Mouse (Mus musculus): ENCODE results near the gene Cdh4.
A peak's percentile ranks its signal among the peaks of the same experiment; 100 is the strongest.

Gene Cdh4

DNA sequence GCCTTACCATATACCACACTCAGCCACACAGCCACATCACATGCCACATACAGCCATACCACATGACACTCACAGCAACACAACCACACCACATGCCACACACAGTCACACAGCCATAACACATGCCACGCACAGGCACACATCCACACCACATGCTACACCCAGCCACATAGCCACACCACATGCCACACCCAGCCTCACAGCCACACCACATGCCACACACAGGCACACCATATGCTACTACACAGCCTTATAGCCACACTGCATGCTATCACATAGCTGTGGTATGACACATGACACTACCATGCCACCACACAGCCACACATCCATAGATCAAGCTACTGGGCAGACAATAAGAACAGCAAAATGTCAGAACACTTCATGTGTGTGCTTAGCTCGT, 158.1 kb downstream of the Cdh4 start:
- no peak for DNase-seq

DNA sequence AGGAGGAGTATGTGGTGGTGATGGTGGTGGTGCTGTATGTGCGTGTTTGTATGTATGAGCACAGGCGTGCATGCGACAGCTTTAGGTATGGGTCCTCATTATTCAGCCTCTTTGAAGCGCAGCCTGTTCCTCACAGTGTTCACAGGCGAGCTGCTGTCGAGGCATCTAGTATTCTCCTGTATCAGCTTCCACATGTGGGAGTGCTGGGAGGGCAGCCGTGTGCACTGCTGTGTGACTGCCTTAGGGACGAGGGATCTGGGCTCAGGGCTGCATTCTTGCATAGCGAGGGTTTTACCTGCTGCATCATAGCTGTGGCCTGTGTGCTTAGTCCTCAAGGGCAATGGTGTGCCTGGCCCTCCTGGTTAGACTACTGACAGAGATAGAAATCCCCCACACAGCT, 158.9 kb downstream of the Cdh4 start:
- DNase-seq, result no peak

DNA sequence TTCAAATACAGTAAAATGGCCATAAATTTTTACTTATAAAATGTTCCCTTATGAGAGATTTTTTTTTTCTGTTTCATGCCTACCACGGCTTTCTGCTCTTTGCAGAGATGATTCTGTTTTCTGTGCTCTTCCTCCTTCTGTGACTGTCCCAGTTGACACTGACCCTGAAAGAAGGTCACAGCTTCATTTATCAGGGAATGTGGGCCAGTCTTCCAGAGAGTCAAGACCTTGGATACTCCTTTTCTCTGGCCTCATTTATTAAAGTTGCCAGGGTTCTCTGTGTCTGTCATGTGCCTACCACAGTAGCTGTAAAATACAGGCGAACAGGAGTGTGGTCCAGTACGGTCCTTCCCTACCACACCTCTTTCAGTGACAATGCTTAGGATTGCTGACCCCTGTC, 162.5 kb downstream of the Cdh4 start:
- DNase-seq, result no peak

GRCm38 (mm10) chr2:179605255-179605654, 163.0 kb downstream of the Cdh4 start:
- DNase-seq, result no peak

DNA sequence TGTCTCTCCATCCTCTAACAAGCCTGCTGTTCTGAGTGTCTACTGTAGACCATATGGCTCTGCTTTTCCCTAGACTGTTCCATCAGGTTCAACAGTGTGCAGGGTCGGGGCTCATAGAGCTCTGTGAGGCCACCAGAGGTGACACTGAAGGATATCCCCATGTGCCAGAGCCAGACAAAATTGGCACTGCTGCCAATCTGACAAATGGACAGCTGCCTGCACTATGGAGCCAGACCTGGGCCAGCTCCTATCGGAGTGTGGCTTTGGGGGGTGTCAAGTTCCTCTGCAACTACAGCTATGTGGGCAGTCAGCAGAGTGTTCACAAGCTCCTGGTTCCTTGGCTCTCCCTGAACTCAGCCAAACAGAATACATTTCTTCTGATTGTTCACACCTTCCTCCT, 164.1 kb downstream of the Cdh4 start:
- no peak for DNase-seq

DNA sequence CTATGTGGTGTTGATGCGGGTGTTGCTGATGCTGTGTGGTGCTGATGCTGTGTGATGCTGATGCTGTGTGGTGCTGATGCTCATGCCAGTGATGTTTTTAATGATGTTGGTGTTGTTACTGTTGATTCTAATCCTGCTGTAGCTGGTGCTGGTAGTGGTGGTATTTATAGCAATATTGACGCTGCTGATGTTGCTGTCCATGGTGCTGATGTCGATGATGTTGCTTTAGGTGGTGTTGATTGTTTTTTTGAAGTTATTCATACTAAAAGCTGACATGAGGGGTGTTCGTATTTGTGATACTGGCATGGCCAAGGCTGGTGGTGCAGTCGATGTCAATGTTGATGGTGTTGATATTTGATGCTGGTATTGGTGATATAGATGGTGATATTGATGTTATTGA, 173.7 kb downstream of the Cdh4 start:
- no peak for DNase-seq

DNA sequence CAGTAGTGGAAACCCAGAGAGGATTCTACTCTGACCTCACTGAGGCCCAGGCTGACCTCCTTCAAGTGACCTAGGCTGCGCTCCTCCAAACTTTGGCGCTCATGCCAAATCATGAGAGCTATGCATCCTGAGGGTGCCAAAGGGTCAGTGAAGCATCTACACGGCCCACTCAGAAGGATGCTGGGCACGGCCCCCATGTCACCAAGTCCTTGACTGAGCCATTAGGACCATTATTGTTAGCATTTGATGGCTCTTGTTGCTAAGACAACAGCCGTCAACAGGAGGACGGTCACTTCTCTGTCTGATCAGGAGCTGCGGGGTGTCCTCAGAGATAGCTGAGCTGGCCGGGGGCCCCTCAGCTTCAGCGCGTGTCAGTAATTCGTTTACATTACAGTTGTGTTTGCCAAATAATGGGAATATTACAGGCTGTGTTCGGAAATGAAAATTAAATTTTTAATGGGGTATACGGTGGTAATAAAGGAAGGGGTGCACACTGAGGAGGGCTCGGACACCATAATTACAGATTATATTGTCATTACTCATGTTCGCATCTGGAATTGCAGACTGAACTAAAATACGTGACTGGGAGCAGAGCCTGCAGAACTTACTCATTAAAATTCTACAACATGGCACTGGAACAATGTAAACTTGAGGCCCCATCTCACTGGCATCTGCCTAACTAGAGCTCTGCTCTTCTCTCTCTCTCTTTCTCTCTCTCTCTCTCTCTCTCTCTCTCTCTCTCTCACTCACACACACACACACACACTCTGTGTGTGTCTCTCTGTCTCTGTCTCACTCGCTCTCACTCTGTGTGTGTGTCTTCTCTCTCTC, 181.6 kb downstream of the Cdh4 start:
- no peak for DNase-seq

- no peak for DNase-seq
These were observed 185.3 kb downstream of the Cdh4 start for GRCm38 (mm10) chr2:179627563-179627962.

- DNase-seq, result no peak
These were observed 188.5 kb downstream of the Cdh4 start for GRCm38 (mm10) chr2:179630720-179631119.

DNA sequence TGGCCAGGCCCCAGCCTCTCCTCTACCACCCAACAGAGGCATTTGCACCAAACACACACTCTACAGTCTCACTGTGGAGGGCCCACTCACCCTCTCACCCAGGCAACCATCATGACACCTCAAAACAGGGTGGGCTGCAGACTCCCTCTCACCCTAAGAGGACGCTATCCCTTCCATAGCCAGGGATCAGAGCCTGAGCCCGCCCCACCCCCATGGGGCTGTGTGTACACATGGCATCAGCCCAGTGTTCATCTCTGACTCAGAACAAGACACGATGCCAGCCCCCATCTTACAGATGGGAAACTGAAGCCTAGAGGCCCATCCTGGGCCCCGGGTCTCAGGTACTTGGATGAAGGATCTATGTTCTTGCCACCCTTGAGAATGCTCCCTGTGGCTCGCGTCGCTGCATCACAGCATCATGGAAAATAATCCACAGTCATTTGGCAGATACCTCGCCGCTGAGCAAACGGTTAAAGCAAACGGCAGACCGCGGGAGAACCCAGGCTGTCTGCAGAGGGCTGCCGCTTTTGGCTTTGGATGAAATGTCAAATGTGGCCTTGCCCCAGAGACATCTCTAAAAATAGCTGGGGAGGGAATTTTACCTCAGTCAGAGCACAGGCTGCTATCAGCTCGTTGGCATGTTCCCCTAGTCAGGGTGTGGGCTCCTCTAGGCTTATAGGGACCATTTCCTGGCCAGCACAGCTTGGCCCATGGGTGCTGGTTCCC, 198.5 kb downstream of the Cdh4 start:
- DNase-seq, result peak; percentile 35

GRCm38 (mm10) chr2:179648573-179649263, 206.5 kb downstream of the Cdh4 start:
- DNase-seq, result no peak

GRCm38 (mm10) chr2:179649370-179649769, 207.1 kb downstream of the Cdh4 start:
- DNase-seq, result no peak

- no peak for DNase-seq
These were observed 207.9 kb downstream of the Cdh4 start for GRCm38 (mm10) chr2:179650168-179650567.

DNA sequence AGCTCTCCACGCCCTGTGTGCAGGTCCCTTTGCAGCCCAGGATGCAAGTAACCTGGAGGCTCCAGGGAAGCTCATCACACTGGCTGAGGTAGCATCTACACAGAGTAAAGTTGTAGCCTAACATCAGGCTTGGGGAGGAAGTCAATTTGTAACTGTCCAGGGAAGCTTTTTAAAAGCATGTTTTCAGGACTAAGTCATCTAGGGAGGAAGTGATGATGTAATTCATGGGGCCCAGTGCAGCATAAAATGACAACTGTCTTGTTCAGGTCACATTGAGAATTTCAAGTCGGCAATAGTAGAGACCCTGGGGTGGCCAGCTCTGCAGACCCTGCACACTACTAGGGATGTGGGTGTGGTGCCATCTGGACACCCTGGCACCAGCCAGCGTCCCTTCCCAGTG, 213.3 kb downstream of the Cdh4 start:
- DNase-seq, result no peak

GRCm38 (mm10) chr2:179659254-179659653, 217.0 kb downstream of the Cdh4 start:
- no peak for DNase-seq

DNA sequence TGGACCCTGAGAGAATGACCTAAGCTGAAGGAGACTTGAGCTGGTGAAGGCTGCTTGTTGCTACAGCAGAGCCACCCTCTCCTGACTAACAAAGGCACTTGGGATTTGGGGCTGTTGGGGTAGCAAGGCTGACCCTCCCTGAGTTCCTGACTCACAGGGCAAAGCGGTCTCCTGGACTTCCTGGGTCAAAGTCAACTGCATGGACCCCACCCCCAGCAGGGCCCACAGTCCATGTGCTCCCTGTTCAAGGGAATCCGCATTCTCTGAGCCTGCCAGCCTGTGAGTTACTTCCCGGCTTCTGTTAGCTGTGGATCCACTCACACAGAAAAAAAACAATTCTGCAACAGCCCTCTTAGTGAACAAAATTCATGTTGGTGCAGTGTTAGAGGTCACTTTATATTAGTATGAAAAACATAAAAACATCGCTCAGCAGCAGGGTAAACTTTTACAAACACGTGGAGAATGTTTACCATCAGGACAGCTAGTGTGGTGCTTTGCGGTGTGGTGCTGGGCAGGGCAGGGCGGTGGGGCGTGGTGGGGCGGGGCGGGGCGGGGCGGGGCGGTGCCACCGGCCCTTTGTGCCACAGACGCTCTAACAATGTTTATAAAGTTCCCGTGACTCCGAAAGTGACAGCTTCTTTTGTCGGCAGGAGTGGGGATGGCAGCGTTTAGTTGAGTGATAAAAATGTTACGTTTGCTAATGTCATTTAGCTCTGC, 219.9 kb downstream of the Cdh4 start:
- no peak for DNase-seq

- no peak for DNase-seq
These were observed 220.5 kb downstream of the Cdh4 start for GRCm38 (mm10) chr2:179662739-179663138.

- DNase-seq, result no peak
These were observed 221.4 kb downstream of the Cdh4 start for GRCm38 (mm10) chr2:179663652-179664051.

DNA sequence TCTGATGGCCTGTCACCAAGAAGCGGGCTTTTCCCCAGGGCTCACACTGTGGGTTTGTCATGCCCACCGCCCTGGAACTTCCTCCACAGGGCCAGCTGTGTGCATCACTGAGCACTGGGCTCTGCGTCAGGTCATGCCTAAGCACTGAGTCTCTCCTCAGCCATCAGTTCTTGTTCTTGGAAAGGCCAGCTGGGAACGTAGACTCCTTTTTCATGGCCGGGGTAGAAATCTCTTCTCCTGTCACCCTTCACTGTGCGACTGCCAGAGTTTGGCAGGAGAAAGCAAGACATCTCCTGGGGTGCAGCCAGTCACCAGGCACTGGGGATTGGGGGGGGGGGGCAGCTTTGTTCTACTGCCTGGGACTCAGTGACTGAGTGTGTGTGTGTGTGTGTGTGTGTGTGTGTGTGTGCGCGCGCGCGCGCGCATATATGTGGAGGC, 222.0 kb downstream of the Cdh4 start:
- no peak for DNase-seq

GRCm38 (mm10) chr2:179670689-179671088, 228.5 kb downstream of the Cdh4 start:
- no peak for DNase-seq

GRCm38 (mm10) chr2:179679866-179680265, 237.6 kb downstream of the Cdh4 start:
- DNase-seq, result peak; percentile 12

DNA sequence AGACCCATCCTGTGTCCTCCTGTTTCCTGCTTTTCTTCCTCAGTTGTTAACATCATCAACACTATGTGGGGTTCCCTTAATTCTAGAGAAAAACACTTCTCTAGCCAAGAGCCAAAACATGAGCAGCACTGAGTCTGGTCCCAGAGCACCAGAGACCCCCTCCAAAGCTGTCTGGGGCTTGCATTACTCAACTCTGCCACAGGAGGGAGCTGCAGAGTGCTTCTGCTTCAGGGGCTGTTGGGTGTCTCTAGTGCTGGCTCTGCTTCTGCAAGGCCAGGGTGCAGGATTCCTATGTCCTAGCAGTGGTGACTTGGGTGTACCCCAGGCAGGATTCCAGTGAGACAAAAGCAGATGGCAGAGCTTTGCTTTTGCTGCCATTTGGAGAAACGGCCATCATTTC, 239.2 kb downstream of the Cdh4 start:
- peak; percentile 18 for DNase-seq

GRCm38 (mm10) chr2:179687243-179687681, 245.0 kb downstream of the Cdh4 start:
- DNase-seq, result no peak
